Mouse (Mus musculus): ENCODE data around the gene Klhdc7b. TPM values are rescaled to one million over a fixed set of nuclear protein-coding genes. Genes with fewer than 3 reads are reported as not detected.

Klhdc7b gene
- polyA plus RNA-seq, 1 experiment from 2014 or later: not detected

GRCm38 (mm10) chr15:89379429-89379828 lies 5.3 kb upstream of the Klhdc7b start:
- peak overlapping the region; percentile 65 for H3K4me2 ChIP-seq
- peaks cover 6% of the 10 kb centered on the region for H3K4me1 ChIP-seq (ENCODE audit: insufficient read depth)
- ATAC-seq (ENCODE audit: insufficient read depth) (no peak), DNase-seq (peak; percentile 56)
- no peaks in the 10 kb centered on the region for H3K36me3 ChIP-seq (ENCODE audit: insufficient read depth)
- peaks cover 44% of the 10 kb centered on the region for H3K27me3 ChIP-seq (ENCODE audit: insufficient read depth, low read length)
- no peak overlapping the region for H3K27ac ChIP-seq (ENCODE audit: low read depth)
- H3K9me3 ChIP-seq (ENCODE audit: low read depth, low read length): no peaks in the 10 kb centered on the region
- 10% methylated on average over 10 of the region's 10 CpGs for WGBS
- no peak for TF ChIP-seq CTCF (IDR thresholded peaks at IDR 0.05; ENCODE audit: low read depth)
- peak overlapping the region; percentile 34; the same call in 1 of the 2 replicates for H3K4me3 ChIP-seq (ENCODE audit: low read depth, low read length)
- H3K9ac ChIP-seq: 0 out of 2 replicates have a peak overlapping the region, but pooled peaks have one; percentile 7

- Histone ChIP-seq H3K36me3 (ENCODE audit: insufficient read depth) (no peaks in the 10 kb centered on the region), H3K9ac (no peak overlapping the region), H3K4me3 (ENCODE audit: low read depth, low read length) (no peak overlapping the region), H3K27ac (ENCODE audit: low read depth) (no peak overlapping the region), H3K4me1 (ENCODE audit: insufficient read depth) (no peaks in the 10 kb centered on the region), H3K4me2 (no peak overlapping the region), H3K9me3 (ENCODE audit: low read depth, low read length) (no peaks in the 10 kb centered on the region), H3K27me3 (ENCODE audit: insufficient read depth, low read length) (no peaks in the 10 kb centered on the region; the same call in 1 of the 2 replicates)
- ATAC-seq (ENCODE audit: insufficient read depth) (no peak), DNase-seq (no peak)
- WGBS: 34% methylated on average over 12 of the region's 12 CpGs
- TF ChIP-seq CTCF (IDR thresholded peaks at IDR 0.05; ENCODE audit: low read depth): no peak
These were observed 2.4 kb downstream of the Klhdc7b start for GRCm38 (mm10) chr15:89387127-89387526.

- Histone ChIP-seq H3K4me3 (ENCODE audit: low read depth, low read length) (no peak overlapping the region), H3K4me2 (no peak overlapping the region), H3K27ac (ENCODE audit: low read depth) (no peak overlapping the region), H3K27me3 (ENCODE audit: insufficient read depth, low read length) (no peaks in the 10 kb centered on the region; the same call in 1 of the 2 replicates), H3K9ac (no peak overlapping the region), H3K36me3 (ENCODE audit: insufficient read depth) (no peaks in the 10 kb centered on the region), H3K9me3 (ENCODE audit: low read depth, low read length) (no peaks in the 10 kb centered on the region), H3K4me1 (ENCODE audit: insufficient read depth) (no peaks in the 10 kb centered on the region)
- TF ChIP-seq CTCF (IDR thresholded peaks at IDR 0.05; ENCODE audit: low read depth): no peak
- no peak for DNase-seq
- no peak for ATAC-seq (ENCODE audit: insufficient read depth)
- 87% methylated on average over 10 of the region's 10 CpGs for WGBS
These were observed 5.4 kb downstream of the Klhdc7b start for GRCm38 (mm10) chr15:89390081-89390480.

- ATAC-seq (ENCODE audit: insufficient read depth): no peak
- no peaks in the 10 kb centered on the region for H3K36me3 ChIP-seq (ENCODE audit: insufficient read depth)
These were observed 12.2 kb downstream of the Klhdc7b start for GRCm38 (mm10) chr15:89396883-89397282.

GRCm38 (mm10) chr15:89398146-89398545 lies 13.4 kb downstream of the Klhdc7b start:
- no peak for DNase-seq
- Histone ChIP-seq H3K36me3 (ENCODE audit: insufficient read depth) (no peaks in the 10 kb centered on the region), H3K9me3 (ENCODE audit: low read depth, low read length) (no peaks in the 10 kb centered on the region), H3K27ac (ENCODE audit: low read depth) (no peak overlapping the region), H3K4me2 (no peak overlapping the region), H3K4me1 (ENCODE audit: insufficient read depth) (no peaks in the 10 kb centered on the region), H3K27me3 (ENCODE audit: insufficient read depth, low read length) (no peaks in the 10 kb centered on the region), H3K4me3 (ENCODE audit: low read depth, low read length) (no peak overlapping the region), H3K9ac (no peak overlapping the region)
- WGBS: 82% methylated on average over 2 of the region's 2 CpGs
- no peak for ATAC-seq (ENCODE audit: insufficient read depth)
- no peak for TF ChIP-seq CTCF (IDR thresholded peaks at IDR 0.05; ENCODE audit: low read depth)

More at GRCm38 (mm10) chr15:89396883-89397282, 12.2 kb downstream of the Klhdc7b start:
- no peak for DNase-seq
- H3K4me3 ChIP-seq (ENCODE audit: low read depth, low read length): no peak overlapping the region
- no peaks in the 10 kb centered on the region for H3K27me3 ChIP-seq (ENCODE audit: insufficient read depth, low read length)
- H3K9ac ChIP-seq: no peak overlapping the region
- WGBS: 76% methylated on average over 4 of the region's 4 CpGs
- TF ChIP-seq CTCF (IDR thresholded peaks at IDR 0.05; ENCODE audit: low read depth): no peak
- H3K4me2 ChIP-seq: no peak overlapping the region
- no peaks in the 10 kb centered on the region for H3K4me1 ChIP-seq (ENCODE audit: insufficient read depth)
- no peaks in the 10 kb centered on the region for H3K9me3 ChIP-seq (ENCODE audit: low read depth, low read length)
- no peak overlapping the region for H3K27ac ChIP-seq (ENCODE audit: low read depth)

GRCm38 (mm10) chr15:89399716-89400115 lies 15.0 kb downstream of the Klhdc7b start:
- Histone ChIP-seq H3K4me2 (no peak overlapping the region), H3K4me3 (ENCODE audit: low read depth, low read length) (no peak overlapping the region), H3K27me3 (ENCODE audit: insufficient read depth, low read length) (no peaks in the 10 kb centered on the region), H3K9me3 (ENCODE audit: low read depth, low read length) (no peaks in the 10 kb centered on the region), H3K4me1 (ENCODE audit: insufficient read depth) (no peaks in the 10 kb centered on the region), H3K36me3 (ENCODE audit: insufficient read depth) (no peaks in the 10 kb centered on the region), H3K27ac (ENCODE audit: low read depth) (no peak overlapping the region), H3K9ac (no peak overlapping the region)
- no peak for DNase-seq
- TF ChIP-seq CTCF (IDR thresholded peaks at IDR 0.05; ENCODE audit: low read depth): no peak
- no peak for ATAC-seq (ENCODE audit: insufficient read depth)
- 52% methylated on average over 1 of the region's 1 CpGs for WGBS

GRCm38 (mm10) chr15:89402471-89402870 lies 17.8 kb downstream of the Klhdc7b start:
- WGBS: 84% methylated on average over 1 of the region's 1 CpGs
- no peak overlapping the region for H3K9ac ChIP-seq

More at GRCm38 (mm10) chr15:89402471-89402870, 17.8 kb downstream of the Klhdc7b start:
- Histone ChIP-seq H3K36me3 (ENCODE audit: insufficient read depth) (no peaks in the 10 kb centered on the region), H3K27ac (ENCODE audit: low read depth) (no peak overlapping the region), H3K4me2 (no peak overlapping the region), H3K4me3 (ENCODE audit: low read depth, low read length) (no peak overlapping the region), H3K4me1 (ENCODE audit: insufficient read depth) (no peaks in the 10 kb centered on the region), H3K27me3 (ENCODE audit: insufficient read depth, low read length) (no peaks in the 10 kb centered on the region), H3K9me3 (ENCODE audit: low read depth, low read length) (no peaks in the 10 kb centered on the region)
- ATAC-seq (ENCODE audit: insufficient read depth) (no peak), DNase-seq (no peak)
- TF ChIP-seq CTCF (IDR thresholded peaks at IDR 0.05; ENCODE audit: low read depth): no peak

Data from lung, embryonic 14.5 days (tissue).